Mouse (Mus musculus) erythroblast, embryonic 14.5 days (primary cell): ENCODE measurements around the gene Ostf1.

Source experiments
- GATA1 ChIP-seq: IDR thresholded peaks from 2 replicates; pipeline ENCODE4 v1.6.1; 2012; ENCODE audit warnings: low read length, inconsistent platforms, mixed read lengths
- TAL1 ChIP-seq: IDR thresholded peaks from 3 replicates; pipeline ENCODE4 v1.6.1; 2012; ENCODE audit warnings: low read length, inconsistent platforms, mixed read lengths

DNA sequence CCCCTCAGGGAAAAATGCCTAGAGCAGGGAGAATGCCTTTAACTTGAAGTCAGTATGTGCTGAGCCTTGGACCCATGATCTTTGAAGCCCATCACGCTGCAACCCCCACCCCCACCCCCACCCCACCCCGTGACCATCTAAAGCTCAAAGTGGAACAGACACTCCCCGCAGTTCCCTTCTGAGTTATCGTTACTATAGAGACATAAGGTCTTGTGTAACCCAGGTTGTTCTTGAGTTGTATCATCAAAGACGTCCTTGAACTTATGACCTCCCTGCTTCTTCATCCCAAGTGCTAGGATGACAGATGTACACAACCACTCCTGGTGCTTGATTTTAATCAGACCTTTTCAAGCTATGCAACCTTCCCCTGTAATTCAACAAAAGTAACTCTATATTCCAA is 57.7 kb downstream of the Ostf1 start:
- TF ChIP-seq TAL1 = no peak
- no peak for TF ChIP-seq GATA1
